Mouse (Mus musculus): ENCODE measurements around the gene Fsd2.

GRCm38 (mm10) chr7:81542934-81543333, 23.8 kb downstream of the Fsd2 start:
- TF ChIP-seq CTCF (IDR thresholded peaks at IDR 0.05; ENCODE audit: borderline replicate concordance, extremely low read depth, insufficient read depth, insufficient read length) (no peak), POLR2A (IDR thresholded peaks at IDR 0.05; ENCODE audit: borderline replicate concordance, extremely low read depth, insufficient read depth, insufficient read length, poor library complexity, severe bottlenecking) (no peak)

Measured in brain, embryonic 14.5 days (tissue).